Mouse (Mus musculus) CD4-positive, CD25-positive, alpha-beta regulatory T cell, adult 4 months (primary cell): ENCODE measurements around the gene Ccn6. TPM values are rescaled to one million over a fixed set of nuclear protein-coding genes. Genes with fewer than 3 reads are reported as not detected.
"Not testable (repeated sequence)": the region's sequence is repeated elsewhere in the genome, so short reads cannot be mapped to it uniquely, and the experiment has no call there.

Source experiments
- ATAC-seq: one replicate; pipeline ENCODE4 v1.8.0; 2017
- polyA plus RNA-seq, 2 experiments: library from polyadenylated mRNA; unstranded; fragments of 100-300 nt; shearing (Covaris generic); gene quantifications; one replicate each; pipeline ENCODE4 v1.2.1; 2017

Gene Ccn6
- polyA plus RNA-seq, result not detected

DNA sequence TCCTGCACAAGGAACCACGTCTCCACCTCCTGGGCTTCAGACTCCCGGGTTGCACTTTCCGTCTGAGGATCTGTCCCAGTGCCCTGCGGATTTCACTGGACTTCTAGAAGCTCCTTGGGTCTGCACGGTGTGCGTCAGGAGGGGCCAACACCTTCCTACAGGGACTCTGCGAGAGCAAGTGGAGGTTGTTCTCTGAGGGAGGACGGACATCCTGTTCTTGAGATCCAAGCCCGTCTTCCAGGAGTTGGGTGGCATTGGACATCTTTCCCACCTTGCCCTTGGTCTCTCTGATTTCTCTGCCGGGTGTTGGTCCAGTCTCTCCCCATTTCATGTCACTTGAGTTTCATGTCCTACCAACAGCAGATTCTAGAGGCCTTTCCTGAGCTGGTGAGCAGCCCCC is at the start of gene Ccn6:
Gene Ccn6, minus strand, starts transcription at position 101 of the 400 bp plus-strand sequence.
- no peak for ATAC-seq

DNA sequence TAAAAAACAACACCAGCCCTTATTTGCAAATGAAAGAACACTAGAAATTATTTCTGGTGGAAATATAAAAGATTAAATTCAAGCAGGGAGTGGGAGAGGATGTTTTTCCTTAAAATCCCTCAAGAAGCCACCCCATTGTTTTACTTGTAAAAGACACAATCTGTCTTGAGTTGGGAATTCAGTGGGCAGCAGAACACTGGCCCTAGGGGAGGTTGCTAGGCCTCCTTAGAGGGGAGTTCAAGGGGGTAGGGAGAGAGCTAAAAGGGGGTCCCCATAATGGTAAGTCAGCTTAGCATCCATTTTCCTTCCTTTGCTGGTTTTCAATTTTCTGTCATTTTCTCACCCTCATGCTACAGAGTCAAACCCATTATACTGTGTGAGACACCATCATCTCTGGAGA is 46.4 kb upstream of the Ccn6 start:
- no peak for ATAC-seq

DNA sequence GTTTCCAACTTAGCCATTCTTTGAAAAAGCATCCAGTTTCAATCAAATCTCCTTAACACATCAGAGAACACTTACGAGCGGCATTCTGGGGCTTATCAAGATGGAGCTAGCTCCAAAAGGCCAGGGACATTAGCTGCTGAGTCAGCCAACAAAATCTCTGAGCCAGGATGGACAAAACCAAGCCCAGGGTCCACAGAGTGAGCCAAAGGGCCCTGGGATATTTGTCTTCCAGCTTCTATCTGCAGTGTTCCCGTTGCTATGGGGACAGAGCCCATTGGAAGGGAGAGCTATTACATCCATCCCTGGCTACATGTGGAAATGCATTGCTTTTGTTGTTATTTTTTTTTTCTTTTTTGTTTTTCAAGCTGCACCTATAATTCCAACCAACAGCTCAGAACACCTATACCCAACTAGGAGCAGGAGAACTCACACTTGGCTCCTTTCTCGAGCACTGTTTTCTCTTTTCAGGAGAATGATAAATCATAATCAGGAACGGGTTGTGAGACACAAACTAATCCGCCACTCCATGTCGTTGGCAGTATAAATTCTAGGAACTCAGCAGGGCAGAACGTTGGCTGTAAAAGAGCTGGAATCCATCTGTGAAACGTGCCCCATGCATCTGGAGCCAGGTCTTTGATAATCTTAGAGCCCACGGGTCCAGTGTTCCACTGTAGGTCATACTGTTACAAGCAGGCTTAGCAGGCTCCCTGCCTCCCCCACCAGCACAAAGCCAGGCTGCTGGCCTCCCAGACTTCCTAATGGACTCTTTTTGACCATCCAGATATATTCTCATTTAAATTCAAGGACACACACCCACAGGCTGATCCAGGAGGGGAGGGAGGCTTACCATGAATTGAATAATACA is 45.8 kb upstream of the Ccn6 start:
- no peak for ATAC-seq

DNA sequence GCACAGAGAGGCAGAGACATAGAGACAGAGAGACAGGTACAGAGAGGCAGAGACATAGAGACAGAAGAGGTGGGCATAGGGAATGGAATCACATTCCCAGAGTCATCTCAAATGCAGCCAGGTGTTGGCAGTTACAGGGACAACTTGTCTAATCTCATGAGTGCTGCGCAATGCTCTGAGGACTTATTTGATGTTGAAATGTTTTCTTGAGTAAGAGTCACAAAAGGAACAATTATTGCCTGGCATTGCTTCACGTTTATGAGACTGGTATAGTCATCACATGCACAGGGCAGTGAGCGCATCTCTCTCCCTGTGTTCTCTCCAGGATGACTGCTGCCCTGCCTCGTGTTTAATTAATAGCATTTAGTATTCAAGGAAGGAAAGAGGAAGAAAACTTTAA is 45.1 kb upstream of the Ccn6 start:
- no peak for ATAC-seq

DNA sequence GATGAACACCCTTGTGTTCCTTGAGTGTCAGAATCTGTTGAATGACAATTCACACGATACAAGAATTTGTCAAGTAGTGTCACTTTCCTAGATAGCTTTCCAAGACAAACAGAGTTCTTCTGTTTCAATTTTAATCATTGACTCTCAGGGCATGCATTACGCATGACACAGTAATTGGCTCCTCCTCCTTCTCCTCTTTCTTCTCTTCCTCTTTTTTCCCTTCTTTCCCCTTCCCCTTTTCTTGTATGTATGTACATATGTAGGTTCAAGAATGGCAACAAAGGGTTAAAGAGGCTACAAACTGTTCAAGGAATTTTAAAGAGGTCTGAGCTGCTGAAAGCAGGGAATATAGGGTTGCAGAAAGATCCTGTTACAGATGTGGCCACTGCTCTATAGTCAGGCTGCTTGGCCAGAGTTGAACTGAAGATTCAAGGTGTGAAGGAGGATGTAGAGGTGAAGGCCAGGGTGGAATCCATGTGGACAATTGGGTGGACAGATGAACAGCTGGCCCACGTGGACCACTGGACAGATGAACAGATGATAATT is 43.8 kb upstream of the Ccn6 start:
- no peak for ATAC-seq

DNA sequence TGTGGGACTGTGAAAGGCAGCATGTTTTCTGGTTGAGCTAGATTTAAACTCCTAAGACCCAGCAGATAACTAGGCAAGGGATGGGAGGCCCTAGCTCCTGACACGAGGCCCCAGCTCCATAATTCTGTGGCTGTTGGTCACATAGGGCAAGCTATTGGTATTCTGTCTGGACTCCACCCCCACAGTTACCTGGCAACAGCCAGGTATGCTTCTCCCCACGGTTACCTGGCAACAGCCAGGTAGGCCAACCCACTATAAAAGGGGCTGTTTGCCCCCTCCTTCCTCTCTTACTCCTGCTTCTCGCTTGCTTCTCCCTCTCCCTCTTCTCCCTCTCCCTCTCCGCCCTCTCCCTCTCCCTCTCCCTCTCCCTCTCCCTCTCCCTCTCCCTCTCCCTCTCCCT is 38.9 kb upstream of the Ccn6 start:
- no peak for ATAC-seq

DNA sequence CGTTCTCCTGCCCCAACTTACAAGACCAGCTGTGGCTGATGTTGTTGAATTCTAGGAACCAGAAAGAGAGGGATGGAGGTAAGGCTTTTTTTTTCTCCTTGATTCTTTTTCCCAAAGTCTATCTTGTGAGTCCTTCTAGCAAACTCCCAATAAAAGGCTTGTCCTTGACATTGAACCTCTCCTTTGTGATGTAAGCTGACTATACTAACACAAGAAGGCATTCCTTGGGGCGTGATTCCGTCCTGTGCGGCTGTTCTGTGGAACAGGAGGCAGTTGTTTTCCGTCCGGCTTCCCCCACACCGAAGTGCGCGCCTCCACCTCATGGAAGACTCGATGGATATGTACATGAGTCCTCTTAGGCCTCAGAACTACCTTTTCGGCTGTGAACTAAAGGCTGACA is 34.6 kb upstream of the Ccn6 start:
- ATAC-seq, result not testable (repeated sequence)

DNA sequence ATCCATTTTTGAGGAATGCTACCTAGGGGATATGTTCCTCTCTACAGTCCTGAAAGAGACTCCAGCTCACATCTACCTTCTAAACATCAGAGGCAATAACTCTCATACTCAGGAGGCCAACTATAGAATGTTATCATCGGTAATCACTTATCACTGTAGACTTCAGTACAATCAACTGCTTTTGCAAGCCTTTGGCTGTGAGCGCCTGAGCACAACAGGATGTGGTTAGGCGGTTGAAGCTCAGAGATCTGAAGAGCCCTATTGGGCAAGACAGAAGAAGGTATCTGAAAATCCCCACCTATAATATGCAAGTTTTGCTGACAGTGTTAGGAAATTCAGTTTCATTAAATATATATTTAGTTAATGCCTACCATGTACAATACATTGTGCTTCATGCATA is 29.1 kb upstream of the Ccn6 start:
- peak; percentile 98 for ATAC-seq

DNA sequence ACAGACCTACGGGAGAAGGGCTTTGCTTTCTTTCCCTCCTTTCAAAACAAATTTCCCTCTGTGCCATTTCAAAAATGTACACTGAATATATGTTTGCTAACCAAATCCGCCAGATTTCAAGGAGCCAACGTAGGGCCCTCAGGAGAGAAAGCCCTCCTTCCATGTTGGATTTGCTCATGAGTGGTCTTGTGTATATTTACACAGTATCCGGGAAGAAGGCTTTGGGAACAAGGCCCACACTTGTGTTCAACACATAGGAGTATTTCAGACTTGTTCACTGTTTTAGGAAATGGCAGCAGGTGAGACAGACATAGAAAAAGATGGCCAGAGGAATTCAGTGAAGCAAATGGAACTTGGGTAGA is 21.9 kb upstream of the Ccn6 start:
- ATAC-seq, result no peak

DNA sequence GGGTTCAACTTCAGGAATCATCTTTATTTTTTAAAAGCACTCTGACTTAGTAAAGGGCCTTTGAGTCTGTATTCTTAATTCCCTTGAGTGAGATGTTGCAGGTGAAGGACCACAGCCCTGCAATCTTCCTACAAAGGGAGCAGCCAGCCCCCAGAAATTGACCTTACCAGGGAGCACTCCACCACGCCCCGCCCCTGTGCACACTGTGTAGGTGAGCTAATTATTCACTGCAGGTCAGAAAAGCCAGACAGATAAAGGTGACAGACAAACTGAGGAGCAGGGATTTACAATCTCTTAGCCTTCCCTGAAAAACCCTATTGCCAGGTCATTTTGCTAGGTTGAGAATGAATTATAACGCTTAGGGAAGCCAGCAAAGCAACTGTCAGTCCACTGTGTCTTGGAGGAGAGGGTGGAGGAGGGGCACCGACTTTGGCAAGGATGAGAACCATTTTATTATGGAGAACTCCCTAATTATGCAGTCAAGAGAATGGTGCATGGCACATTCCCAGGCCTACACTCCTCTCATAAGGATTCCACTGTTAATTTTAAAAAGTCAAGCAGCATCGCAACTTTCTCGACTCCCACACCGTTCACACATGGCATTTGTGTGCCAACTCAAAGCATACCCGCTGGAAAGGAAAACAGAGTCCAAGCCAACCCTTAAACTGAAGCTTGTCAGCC is 21.4 kb upstream of the Ccn6 start:
- ATAC-seq, result no peak

DNA sequence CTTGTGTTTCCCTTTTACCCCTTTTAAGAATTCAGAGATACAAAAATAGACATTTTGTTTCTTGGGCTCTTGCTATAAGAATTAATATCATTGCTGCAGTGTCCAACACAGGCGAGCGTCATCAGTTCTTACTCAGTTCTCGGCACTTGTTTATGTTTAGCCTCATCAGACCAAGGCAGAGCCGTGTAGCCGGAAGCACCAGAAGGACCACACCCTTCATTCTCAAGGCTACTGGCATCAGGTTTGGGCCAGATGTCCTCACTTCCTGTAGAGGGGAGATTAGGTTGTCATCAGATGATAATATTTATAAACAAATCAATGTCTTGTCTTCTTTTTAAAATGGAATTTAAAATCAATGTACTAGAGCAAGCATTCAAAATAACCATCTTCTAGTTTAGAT is 13.4 kb upstream of the Ccn6 start:
- ATAC-seq, result no peak

DNA sequence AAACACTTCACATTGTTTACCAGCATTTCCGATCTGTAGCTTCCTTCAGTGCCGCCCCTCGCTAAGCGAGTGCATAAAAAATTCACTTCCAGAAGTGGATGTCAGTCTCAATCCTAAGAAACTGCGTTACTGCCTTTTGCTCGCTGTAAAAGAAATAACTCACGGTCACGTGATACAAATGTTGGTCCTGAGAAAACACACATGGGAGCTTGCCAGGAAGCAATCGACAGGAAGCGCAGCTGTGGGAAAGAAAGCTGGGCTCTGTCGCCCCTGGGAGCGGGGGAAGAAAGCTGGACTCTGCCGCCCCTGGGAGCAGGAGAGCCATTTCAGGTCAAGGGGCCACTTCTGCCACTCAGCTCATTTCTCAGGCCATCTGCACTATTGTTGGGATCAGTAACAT is 9.5 kb upstream of the Ccn6 start:
- no peak for ATAC-seq

DNA sequence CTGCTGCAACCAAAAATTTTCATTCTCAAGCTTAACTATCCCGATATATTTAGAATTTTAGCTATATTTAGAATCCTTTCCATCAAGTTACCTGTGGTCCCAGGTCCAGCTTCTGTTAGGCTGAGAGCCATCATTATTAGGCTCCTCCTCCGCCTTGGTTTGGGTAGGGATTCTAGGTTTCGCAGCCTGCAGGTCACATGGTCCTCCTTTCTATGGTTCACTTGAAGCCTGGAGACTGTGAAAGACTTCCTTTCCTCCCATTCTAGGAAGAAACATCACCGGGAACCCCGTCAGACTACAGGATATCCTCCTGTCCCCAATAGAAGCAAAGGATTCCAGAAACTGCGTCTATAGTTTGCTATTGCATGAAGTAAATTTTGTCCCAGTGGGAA is 8.9 kb upstream of the Ccn6 start:
- no peak for ATAC-seq

DNA sequence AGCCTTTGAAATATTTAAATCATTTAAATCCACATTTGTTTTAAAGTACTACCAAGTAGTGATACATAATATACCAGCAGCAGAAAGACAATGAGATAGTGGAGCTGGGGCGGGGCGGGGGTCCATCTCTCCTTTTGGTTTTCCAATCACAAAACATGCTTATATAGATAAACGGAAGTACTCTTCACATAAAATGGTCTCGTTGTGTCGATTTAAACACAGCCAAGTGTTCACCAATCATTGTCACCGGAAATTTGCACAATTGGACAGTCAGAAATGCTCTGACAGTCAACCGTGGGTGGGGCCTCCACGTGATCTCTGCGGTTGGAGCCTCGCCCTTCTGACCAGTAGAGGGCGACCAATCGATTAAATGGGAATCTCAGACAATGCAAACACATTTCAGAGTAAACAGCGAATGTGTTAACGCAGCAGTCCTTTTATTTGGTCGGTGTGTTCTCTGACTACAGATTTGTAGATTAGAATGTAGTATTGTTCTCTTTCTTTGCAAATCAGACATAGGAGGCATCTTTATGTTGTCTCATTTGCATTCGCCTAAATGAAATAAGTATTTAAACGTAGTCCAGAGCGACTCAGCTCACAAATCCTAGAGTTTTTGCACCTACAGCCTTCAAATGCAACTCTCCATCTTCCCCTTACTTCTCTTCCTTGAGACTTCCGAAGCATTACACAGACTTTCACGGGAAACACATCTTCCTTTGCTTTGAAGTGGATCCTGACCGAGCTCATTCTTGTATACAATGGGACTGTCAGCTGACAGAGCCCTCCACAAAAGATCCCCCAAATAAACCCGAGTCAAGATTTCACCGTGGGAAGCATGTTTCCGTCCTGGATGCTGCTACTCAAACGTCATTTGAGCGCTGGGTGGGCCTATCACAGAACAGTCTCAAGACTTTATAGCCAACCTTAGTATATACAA is 8.3 kb upstream of the Ccn6 start:
- ATAC-seq, result peak; percentile 85

DNA sequence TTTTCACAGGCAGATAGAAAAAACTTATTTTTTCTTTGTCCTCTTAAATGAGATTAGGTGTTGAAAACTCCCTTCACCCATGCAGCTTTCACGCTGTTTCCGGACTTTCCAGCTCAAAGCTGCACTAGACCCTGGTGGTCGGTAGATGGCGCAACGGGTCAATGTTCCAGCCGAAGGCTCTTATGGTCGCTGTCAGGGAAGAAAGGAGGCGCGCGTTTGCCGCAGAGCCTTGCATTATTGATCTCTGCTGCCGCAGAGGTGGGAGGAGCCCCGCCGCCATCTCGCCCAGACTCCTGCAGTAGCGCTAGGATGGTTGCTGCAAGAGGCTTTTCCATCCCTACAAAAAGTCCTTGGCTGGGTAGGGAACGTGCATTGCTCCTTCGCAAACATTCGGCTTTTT is 7.5 kb upstream of the Ccn6 start:
- peak; percentile 81 for ATAC-seq

DNA sequence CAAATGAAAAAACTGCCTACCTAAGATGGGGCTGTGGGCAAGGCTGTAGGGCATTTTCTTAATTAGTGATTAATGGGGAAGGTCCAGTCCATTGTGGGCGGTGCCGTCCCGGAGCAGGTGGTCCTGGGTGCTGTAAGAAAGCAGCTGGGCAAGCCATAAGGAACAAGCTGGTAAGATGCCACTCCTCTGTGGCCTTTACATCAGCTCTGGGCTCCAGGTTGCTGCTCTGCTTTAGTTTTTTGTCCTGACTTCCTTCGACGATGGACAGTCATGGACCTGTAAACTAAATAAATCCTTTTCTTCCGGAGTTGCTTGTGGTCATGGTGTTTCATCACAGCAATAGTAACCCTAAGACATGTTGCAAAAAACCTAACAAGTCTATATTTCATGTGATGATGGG is 7.1 kb upstream of the Ccn6 start:
- ATAC-seq, result no peak

DNA sequence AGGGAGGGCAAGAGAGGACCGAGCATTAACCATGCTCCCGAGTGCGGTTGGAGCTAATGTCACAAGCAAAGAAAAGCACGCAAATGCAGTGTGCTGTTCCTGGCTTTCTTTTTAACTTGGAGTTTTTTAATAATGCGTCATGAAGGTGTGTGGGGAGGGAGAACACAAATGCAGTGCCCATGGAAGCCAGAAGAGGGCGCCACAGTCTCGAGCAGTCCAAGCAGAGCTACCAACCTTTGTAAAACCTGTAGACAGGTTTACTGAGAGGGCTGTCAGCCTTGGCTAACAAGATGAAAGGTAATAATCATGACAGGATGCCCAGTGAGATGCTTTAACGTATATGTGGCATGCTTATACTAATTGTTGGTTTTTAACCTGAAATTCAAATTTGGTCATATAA is 6.6 kb upstream of the Ccn6 start:
- peak; percentile 23 for ATAC-seq

DNA sequence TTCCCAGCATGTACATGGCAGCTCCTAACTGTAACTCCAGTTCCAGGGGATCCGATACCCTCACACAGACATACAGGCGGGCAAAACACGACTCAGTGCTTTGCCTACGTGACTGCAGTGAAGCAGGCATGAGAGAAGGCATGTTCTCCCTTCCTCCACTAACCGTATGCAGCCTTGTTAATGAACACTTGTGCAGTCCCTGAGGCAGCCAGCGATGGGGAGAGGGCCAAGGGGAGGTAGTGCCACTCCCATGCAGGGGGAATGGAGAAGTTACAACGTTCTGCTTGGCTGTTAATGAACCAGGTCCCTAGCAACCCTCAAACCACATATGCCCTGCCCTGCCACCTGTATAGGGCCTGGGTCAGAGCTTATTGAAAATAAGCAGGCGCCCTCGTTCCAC is 6.0 kb upstream of the Ccn6 start:
- ATAC-seq, result no peak

DNA sequence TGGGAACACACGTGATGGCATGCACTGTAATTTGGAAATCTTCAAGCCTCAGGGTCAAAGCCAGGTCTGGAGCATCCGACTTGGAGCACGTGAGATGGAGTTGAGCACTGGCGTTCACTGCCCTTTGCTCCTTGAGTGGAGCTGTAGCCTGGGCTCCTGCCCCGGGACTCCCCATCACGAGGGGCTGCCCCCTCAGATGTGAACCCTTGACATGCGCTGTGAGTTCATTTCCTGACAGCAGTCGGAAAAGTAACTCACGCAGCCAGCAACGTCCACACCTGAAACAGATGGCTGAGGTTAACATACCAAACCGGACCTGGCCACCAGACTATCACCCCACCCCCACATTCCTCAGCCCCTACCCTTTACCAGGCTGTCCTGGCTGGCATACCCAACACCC is 4.0 kb upstream of the Ccn6 start:
- ATAC-seq, result no peak

DNA sequence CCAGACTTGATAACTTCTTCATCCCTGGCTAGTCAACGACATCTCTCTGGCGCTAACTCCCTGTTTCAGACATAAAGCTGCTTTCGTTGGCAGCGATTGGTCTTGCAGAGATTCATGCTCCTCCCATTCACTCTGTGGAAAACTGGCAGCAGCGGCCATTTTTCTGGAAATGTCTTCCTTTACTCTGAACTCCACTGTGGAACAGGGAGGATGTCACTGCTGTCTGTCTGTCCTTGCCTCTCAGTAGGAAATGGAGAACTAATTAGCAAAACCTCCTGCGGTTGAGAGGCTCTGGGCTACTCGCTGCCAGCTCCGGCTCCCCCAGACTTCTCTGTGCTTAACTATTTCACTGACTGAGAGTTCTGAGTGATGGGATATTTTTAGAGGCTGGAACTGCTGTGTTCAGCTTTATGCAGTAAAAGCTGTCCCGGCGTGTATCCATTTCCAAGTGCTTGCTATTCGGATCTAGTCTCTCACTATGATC is 2.1 kb upstream of the Ccn6 start:
- ATAC-seq, result no peak

DNA sequence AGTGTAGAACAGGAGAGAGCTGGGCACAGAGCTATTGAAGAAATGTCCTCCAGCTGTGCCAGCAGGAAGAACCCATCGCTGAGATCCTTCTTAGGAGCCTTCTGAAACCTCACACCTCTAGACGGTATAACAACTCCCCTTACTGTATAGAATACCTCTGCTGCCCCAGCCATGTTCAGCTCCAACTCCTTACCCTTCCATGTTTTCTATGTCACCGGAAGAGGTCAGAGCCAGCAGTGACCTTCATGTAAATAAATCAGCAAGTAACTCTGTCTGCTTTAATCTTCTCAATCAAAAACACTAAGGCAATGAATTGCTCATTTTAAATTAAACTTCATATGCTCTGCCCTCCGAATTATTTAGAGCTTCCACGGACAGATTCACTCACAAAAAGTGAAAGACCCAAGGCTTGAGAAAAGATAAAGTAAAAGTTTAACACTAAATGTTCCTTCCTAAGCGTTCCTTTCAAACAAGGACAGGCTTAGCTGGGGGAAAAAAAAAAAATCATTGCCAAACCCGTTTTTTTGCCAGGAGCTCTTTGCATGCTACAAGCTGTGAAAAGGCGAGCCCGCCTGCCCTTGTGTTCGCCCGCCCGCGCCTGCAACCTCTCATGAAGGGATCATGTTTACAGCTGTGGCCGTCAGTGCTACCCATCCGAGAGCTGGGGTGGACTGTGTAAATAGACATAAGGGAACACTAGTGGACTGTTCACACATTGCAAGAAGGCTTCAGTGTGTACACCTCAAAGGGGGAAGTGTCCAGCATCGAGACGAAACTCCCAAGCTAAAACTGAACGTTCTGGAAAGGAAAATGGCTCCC is 719 bp downstream of the Ccn6 start:
- ATAC-seq, result no peak

DNA sequence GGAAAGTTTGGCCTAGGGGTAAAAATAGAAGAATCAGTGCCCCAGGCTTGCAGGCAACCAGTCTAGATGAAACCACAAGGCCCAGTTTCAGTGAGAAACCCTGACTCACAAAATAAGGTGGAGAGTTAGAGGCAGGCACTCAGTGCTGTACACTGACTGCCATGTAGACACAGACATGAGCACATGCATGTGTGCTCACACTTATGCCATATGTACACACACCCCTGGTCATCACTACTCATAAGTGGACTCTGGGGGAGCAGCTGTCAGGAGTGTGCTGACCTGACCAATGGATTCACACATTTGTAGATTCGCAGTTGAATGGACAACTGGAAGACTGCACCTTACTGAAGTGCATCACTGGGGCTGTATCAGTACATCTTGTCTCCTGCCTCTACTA is 2.2 kb downstream of the Ccn6 start:
- no peak for ATAC-seq
